Mouse (Mus musculus) kidney, embryonic 16.5 days (tissue): ENCODE data around the gene Zfp612. TPM values are rescaled to one million over a fixed set of nuclear protein-coding genes. Genes with fewer than 3 reads are reported as not detected.
"Not testable (repeated sequence)": the region's sequence is repeated elsewhere in the genome, so short reads cannot be mapped to it uniquely, and the experiment has no call there.

Source experiments
- ATAC-seq: fragments of 200-750 bp; cut with Nextera tagmentation; 2 replicates; pipeline ENCODE4 v1.8.0; 2017; ENCODE audit warnings: moderate TSS enrichment; ENCODE audit not compliant: low FRiP score, low TSS enrichment
- H3K27ac ChIP-seq: fragments of 300-500 bp; sonication (generic); 2 replicates; pipeline ENCODE4 v1.5.1; 2014; ENCODE audit warnings: low read length
- H3K27me3 ChIP-seq: fragments of 300-500 bp; sonication (generic); 2 replicates; pipeline ENCODE4 v1.6.1; 2014; ENCODE audit warnings: low read length, control low read depth, mixed read lengths; ENCODE audit not compliant: insufficient read depth
- H3K36me3 ChIP-seq: fragments of 300-500 bp; sonication (generic); 2 replicates; pipeline ENCODE4 v1.6.1; 2014; ENCODE audit warnings: low read length, control low read depth, mixed read lengths; ENCODE audit not compliant: insufficient read depth
- H3K4me1 ChIP-seq: fragments of 300-500 bp; sonication (generic); 2 replicates; pipeline ENCODE4 v1.6.1; 2014; ENCODE audit warnings: low read length, control low read depth, mixed read lengths; ENCODE audit not compliant: insufficient read depth
- H3K4me2 ChIP-seq: fragments of 300-500 bp; sonication (generic); replicated peaks from 2 replicates; pipeline ENCODE4 v1.6.1; 2014; ENCODE audit warnings: low read depth, low read length
- H3K4me3 ChIP-seq: fragments of 300-500 bp; sonication (generic); 2 replicates; pipeline ENCODE4 v1.5.1; 2014; ENCODE audit warnings: mild to moderate bottlenecking, low read length
- H3K9ac ChIP-seq: fragments of 300-500 bp; sonication (generic); replicated peaks from 2 replicates; pipeline ENCODE4 v1.6.1; 2014; ENCODE audit warnings: low read length
- H3K9me3 ChIP-seq: fragments of 300-500 bp; sonication (generic); 2 replicates; pipeline ENCODE4 v1.6.1; 2016; ENCODE audit warnings: low read length, control low read depth
- whole genome bisulfite sequencing: fragments of 180-500 bp; shearing (Covaris S2); extraction: QIAGEN DNeasy Blood & Tissue Kit; methylation state at CpG from one replicate; pipeline ENCODE4 v1.1.7; 2014; 5-methylcytosine and 5-hydroxymethylcytosine counted together
- polyA plus RNA-seq: library from polyadenylated mRNA; unstranded; fragments of >200 nt; fragmentation: Nextera tagmentation; extraction: Ambion mirVana; gene quantifications from 2 replicates; pipeline ENCODE4 v1.2.1, GENCODE M21; 2015

The Zfp612 gene
- 9.0 and 9.2 TPM in 2 replicates for polyA plus RNA-seq

- 7% methylated on average over 54 of the region's 54 CpGs for WGBS
- peak; percentile 91 for ATAC-seq
Measured at GRCm38 (mm10) chr8:110079282-110080221, at the start of gene Zfp612. Zfp612 (plus strand) TSS chr8:110079746.

DNA sequence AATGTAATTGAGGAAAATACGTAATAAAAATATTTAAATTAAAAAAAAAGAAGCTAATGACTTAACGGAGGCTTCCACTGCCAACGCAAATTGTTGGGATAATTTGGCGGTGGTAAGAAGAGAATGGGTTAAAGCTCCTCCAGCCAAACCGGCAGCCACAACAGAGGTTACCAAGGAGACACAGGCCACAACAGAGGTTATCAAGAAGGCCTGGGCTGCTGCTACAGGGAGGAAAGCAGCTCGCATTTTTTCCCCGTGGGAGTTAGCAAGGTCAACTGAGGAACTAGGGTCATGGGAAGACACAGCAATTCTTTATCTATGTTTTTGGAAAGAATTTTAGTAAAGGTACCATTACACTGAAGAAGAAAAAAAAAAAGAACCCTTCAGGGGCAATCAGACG lies 45.8 kb upstream of the Zfp612 start:
- not testable (repeated sequence) for H3K4me2 ChIP-seq, ATAC-seq, H3K4me3 ChIP-seq, H3K27ac ChIP-seq, H3K9me3 ChIP-seq, H3K9ac ChIP-seq, H3K27me3 ChIP-seq, H3K36me3 ChIP-seq, H3K4me1 ChIP-seq
- 32% methylated on average over 8 of the region's 8 CpGs for WGBS

More at GRCm38 (mm10) chr8:110079282-110080221, at the start of gene Zfp612:
- Histone ChIP-seq H3K4me1 (0 out of 2 replicates have a peak, but pooled peaks cover 7% of the 10 kb centered on the region), H3K4me3 (peak within 1 kb of the TSS; percentile 66), H3K9ac (peak within 1 kb of the TSS; percentile 70), H3K4me2 (peak within 1 kb of the TSS; percentile 89), H3K27ac (no peak within 1 kb of the TSS), H3K36me3 (0 out of 2 replicates have a peak, but pooled peaks cover 4% of the 10 kb centered on the region), H3K27me3 (no peaks in the 10 kb centered on the region), H3K9me3 (no peaks in the 10 kb centered on the region)

DNA sequence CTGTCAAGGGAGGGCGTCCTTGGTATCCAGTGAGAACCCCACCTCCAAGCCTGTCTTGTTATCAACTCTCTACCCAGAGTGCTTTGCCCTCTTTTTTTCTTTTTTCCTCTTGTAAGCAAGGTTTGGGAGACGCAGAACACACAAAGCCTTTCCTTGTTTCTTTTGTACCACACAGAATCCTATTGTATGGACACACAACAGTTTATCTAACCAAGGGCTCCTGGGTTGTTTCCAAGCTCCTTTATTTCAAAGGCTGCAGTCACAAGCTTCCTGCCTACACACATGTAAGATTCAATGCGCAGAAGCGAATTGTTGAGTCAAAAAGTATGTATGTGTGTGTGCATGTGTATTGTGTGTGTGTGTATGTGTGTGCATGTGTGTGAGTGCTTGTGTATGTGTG lies 45.2 kb upstream of the Zfp612 start:
- no peak for ATAC-seq
- Histone ChIP-seq H3K27me3 (no peaks in the 10 kb centered on the region), H3K4me2 (no peak overlapping the region), H3K9me3 (no peaks in the 10 kb centered on the region), H3K27ac (no peak overlapping the region), H3K36me3 (no peaks in the 10 kb centered on the region), H3K9ac (no peak overlapping the region), H3K4me1 (no peaks in the 10 kb centered on the region), H3K4me3 (no peak overlapping the region)
- WGBS, result 84% methylated on average over 4 of the region's 4 CpGs

DNA sequence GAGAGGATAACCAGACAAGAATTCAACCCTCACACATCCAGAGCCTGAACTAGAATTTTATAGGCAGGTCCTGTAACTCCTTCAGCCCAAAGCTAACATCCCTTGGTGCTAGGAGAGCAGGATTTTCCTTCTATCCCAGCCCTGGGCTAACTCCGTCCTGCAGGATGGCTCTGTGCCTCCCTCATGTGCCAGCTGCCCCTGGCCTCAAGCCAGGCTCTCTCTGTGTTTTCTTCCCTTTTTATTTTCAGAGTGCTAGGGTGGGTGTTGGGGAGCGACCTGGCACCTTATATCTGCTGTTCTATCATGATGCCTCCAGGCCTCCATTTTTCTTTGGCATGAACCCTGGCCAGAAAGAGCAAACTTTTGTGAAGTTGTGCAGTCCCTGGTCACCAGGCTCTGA lies 43.4 kb upstream of the Zfp612 start:
- H3K4me2 ChIP-seq, result no peak overlapping the region
- no peaks in the 10 kb centered on the region for H3K9me3 ChIP-seq
- no peaks in the 10 kb centered on the region for H3K4me1 ChIP-seq
- no peak overlapping the region for H3K27ac ChIP-seq
- H3K9ac ChIP-seq, result no peak overlapping the region
- no peak for ATAC-seq
- no peaks in the 10 kb centered on the region for H3K27me3 ChIP-seq
- no peaks in the 10 kb centered on the region for H3K36me3 ChIP-seq
- WGBS, result 68% methylated on average over 2 of the region's 2 CpGs
- no peak overlapping the region for H3K4me3 ChIP-seq

DNA sequence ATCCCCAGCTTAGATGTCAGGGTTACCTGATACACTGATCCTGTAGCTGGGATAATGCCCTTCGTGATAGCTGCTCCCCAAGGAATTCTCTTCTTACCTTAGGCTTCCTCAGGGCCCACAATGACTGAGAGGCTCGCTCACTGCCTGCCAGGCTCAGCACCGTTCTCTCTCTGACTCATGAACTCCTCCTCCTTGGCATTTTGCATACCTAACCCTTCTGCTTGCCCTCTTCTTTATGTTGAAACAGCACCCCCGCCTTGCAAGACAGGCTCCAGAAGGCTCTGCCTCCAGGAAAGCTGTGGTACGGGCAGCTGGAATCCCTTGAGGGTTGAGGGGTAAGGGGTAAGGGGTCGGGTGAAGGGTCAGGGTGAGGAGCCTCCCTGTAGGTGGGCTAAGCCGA lies 40.3 kb upstream of the Zfp612 start:
- Histone ChIP-seq H3K4me1 (no peaks in the 10 kb centered on the region), H3K9ac (no peak overlapping the region), H3K4me2 (no peak overlapping the region), H3K4me3 (no peak overlapping the region), H3K9me3 (no peaks in the 10 kb centered on the region), H3K36me3 (no peaks in the 10 kb centered on the region), H3K27ac (no peak overlapping the region), H3K27me3 (no peaks in the 10 kb centered on the region)
- 27% methylated on average over 7 of the region's 7 CpGs for WGBS
- no peak for ATAC-seq

- no peaks in the 10 kb centered on the region for H3K27me3 ChIP-seq
- 84% methylated on average over 5 of the region's 5 CpGs for WGBS
- H3K4me2 ChIP-seq, result no peak within 1 kb of the TSS
- no peaks in the 10 kb centered on the region for H3K4me1 ChIP-seq
- no peak within 1 kb of the TSS for H3K9ac ChIP-seq
- no peak for ATAC-seq
- H3K4me3 ChIP-seq, result no peak within 1 kb of the TSS
- H3K27ac ChIP-seq, result no peak within 1 kb of the TSS
- no peaks in the 10 kb centered on the region for H3K9me3 ChIP-seq
- H3K36me3 ChIP-seq, result no peaks in the 10 kb centered on the region
Measured at GRCm38 (mm10) chr8:110039659-110040058, 39.9 kb upstream of the Zfp612 start, which contains the start of gene Chst4. Chst4 (minus strand) TSS chr8:110039740.

DNA sequence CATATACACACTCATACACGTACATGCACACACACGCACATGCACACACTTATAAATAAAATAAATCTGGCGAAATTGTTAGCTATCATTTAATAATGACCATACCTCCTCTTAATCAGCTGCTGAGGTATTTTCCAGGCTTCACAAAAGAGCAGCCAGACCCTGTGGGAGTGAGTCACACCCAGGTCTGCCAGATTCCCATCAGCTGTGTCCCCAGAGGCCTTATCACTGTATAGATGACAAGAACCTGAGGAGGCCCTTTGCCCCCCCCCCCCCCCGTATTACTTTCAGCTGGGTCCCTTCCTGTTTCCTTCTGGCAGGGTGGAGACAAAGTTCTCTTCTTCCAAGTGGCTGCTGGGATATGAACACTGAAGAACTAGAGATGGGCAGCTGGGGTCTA lies 39.0 kb upstream of the Zfp612 start:
- 79% methylated on average over 4 of the region's 4 CpGs for WGBS
- no peak overlapping the region for H3K9ac ChIP-seq
- no peaks in the 10 kb centered on the region for H3K9me3 ChIP-seq
- no peaks in the 10 kb centered on the region for H3K36me3 ChIP-seq
- no peaks in the 10 kb centered on the region for H3K27me3 ChIP-seq
- no peak overlapping the region for H3K27ac ChIP-seq
- H3K4me2 ChIP-seq, result no peak overlapping the region
- no peak overlapping the region for H3K4me3 ChIP-seq
- H3K4me1 ChIP-seq, result no peaks in the 10 kb centered on the region
- no peak for ATAC-seq

DNA sequence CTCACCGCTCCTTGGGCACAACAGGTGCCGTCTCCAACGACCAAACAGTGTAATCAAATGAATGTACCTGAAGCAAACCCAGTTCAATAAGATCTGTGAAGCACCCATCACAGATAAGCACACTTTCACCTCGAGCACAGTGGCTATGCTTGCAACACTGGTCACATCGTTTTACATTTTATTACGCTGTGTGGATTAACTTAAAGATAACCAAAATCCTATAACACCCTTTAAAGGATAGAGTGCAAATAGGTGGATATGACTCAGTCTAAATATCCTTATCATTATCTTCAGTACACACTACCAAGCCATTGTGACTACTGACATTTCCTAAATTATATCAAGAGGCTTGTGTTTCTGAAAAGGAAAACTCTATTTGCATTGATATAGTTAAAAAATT lies 28.3 kb upstream of the Zfp612 start:
- 78% methylated on average over 6 of the region's 6 CpGs for WGBS
- no peak overlapping the region for H3K4me2 ChIP-seq
- no peak overlapping the region for H3K27ac ChIP-seq
- no peak overlapping the region for H3K9ac ChIP-seq
- H3K27me3 ChIP-seq, result no peaks in the 10 kb centered on the region
- H3K4me1 ChIP-seq, result no peaks in the 10 kb centered on the region
- H3K9me3 ChIP-seq, result no peaks in the 10 kb centered on the region
- no peak for ATAC-seq
- H3K36me3 ChIP-seq, result no peaks in the 10 kb centered on the region
- no peak overlapping the region for H3K4me3 ChIP-seq

DNA sequence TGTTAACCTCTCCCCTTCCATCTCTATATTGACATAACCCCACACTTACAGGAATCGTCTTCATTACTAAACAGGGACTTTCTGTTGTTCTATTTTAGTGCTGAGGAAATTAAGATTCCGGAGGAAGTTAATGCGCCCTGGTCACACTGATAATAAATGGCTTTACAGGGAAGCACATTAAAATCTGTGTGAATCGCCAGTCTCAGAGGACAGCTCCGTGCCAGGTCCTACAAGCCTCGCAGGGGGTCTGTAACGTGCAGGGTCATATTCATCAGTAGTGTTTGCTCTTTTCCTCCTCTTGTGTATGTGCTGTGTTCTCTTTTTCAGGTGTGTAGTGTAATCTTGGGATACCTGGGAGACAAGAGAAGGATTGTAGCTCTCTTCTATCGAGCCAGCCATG lies 21.3 kb upstream of the Zfp612 start:
- Histone ChIP-seq H3K27ac (no peak overlapping the region), H3K36me3 (no peaks in the 10 kb centered on the region), H3K4me2 (no peak overlapping the region), H3K27me3 (no peaks in the 10 kb centered on the region), H3K4me3 (no peak overlapping the region), H3K4me1 (no peaks in the 10 kb centered on the region), H3K9me3 (peaks cover 6% of the 10 kb centered on the region; the same call in 1 of the 2 replicates), H3K9ac (no peak overlapping the region)
- WGBS, result 66% methylated on average over 8 of the region's 8 CpGs
- ATAC-seq, result no peak

DNA sequence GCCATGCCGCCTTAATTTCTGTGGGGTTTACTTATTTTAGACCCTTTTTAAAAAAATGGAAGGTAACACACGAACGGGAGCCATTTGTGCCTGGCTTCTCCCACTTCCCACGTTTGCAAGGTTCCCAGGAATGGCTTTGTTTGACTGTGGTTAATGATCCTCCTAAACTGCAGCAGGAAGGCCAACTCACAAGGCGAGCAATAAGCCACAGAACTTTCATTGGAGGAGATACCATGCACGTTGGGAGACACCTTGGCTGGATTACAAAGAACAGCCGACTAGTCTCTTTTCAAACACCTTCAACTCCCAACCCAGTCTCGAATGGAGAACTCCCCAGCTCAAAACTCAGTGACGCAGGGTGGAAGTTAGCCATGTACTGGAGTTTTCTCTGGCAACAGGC lies 15.4 kb upstream of the Zfp612 start:
- H3K9ac ChIP-seq, result no peak overlapping the region
- H3K9me3 ChIP-seq, result peaks cover 6% of the 10 kb centered on the region; the same call in 1 of the 2 replicates
- WGBS, result 58% methylated on average over 9 of the region's 9 CpGs
- H3K4me2 ChIP-seq, result no peak overlapping the region
- no peaks in the 10 kb centered on the region for H3K36me3 ChIP-seq
- no peak overlapping the region for H3K27ac ChIP-seq
- no peak for ATAC-seq
- no peaks in the 10 kb centered on the region for H3K27me3 ChIP-seq
- no peak overlapping the region for H3K4me3 ChIP-seq
- H3K4me1 ChIP-seq, result no peaks in the 10 kb centered on the region
